Mouse (Mus musculus) brain, embryonic 14.5 days (tissue): ENCODE results near the gene Galnt11. TPM values are rescaled to one million over a fixed set of nuclear protein-coding genes. Genes with fewer than 3 reads are reported as not detected.
"Not testable (repeated sequence)": the region's sequence is repeated elsewhere in the genome, so short reads cannot be mapped to it uniquely, and the experiment has no call there.

Source experiments
- DNase-seq: peaks from one replicate; pipeline ENCODE4 v3.0.0-alpha.2; 2011; ENCODE audit warnings: low read depth
- CTCF ChIP-seq: fragments of 200-500 bp; IDR thresholded peaks from 2 replicates; pipeline ENCODE4 v1.5.1; 2012; ENCODE audit warnings: inconsistent platforms, mild to moderate bottlenecking, moderate library complexity, borderline replicate concordance; ENCODE audit not compliant: insufficient read depth, insufficient read length; ENCODE audit errors: extremely low read depth
- POLR2A ChIP-seq: fragments of 200-500 bp; IDR thresholded peaks from 2 replicates; pipeline ENCODE4 v1.6.1; 2012; ENCODE audit warnings: mild to moderate bottlenecking, inconsistent platforms, borderline replicate concordance; ENCODE audit not compliant: poor library complexity, insufficient read depth, insufficient read length, severe bottlenecking; ENCODE audit errors: extremely low read depth
- polyA plus RNA-seq: library from polyadenylated mRNA; depleted of rRNA; stranded (reverse); fragments of >200 nt; gene quantifications from 2 replicates; pipeline ENCODE4 v1.2.3, GENCODE M21; 2012; rRNA removed

Galnt11 gene
- 39.0 and 39.2 TPM in 2 replicates for polyA plus RNA-seq

GRCm38 (mm10) chr5:25221604-25222003 lies at the start of gene Galnt11:
Galnt11 (plus strand) TSS chr5:25221904.
- TF ChIP-seq POLR2A = no peak
- TF ChIP-seq CTCF = no peak
- DNase-seq = no peak

GRCm38 (mm10) chr5:25177937-25178336 lies 43.8 kb upstream of the Galnt11 start:
- DNase-seq = not testable (repeated sequence)

- DNase-seq = not testable (repeated sequence)
Measured at GRCm38 (mm10) chr5:25178543-25178942, 43.2 kb upstream of the Galnt11 start.

GRCm38 (mm10) chr5:25179284-25179683 lies 42.4 kb upstream of the Galnt11 start:
- no peak for DNase-seq
- TF ChIP-seq CTCF (no peak), POLR2A (no peak)

GRCm38 (mm10) chr5:25179936-25180488 lies 41.7 kb upstream of the Galnt11 start:
- TF ChIP-seq POLR2A (no peak), CTCF (no peak)
- no peak for DNase-seq

- TF ChIP-seq CTCF = no peak
- no peak for TF ChIP-seq POLR2A
- no peak for DNase-seq
Measured at GRCm38 (mm10) chr5:25181004-25181531, 40.6 kb upstream of the Galnt11 start, which contains the start of gene Galntl5. Galntl5 (plus strand) TSS chr5:25181460.

- TF ChIP-seq POLR2A (no peak), CTCF (no peak)
- DNase-seq = no peak
Measured at GRCm38 (mm10) chr5:25183595-25183994, 38.1 kb upstream of the Galnt11 start.

GRCm38 (mm10) chr5:25184594-25184993 lies 37.1 kb upstream of the Galnt11 start:
- DNase-seq = no peak
- TF ChIP-seq POLR2A (no peak), CTCF (no peak)

- no peak for DNase-seq
- TF ChIP-seq CTCF (no peak), POLR2A (no peak)
Measured at GRCm38 (mm10) chr5:25187727-25188126, 34.0 kb upstream of the Galnt11 start.

GRCm38 (mm10) chr5:25188802-25189201 lies 32.9 kb upstream of the Galnt11 start:
- TF ChIP-seq CTCF (peak; percentile 46; the same call in 1 of the 2 replicates), POLR2A (no peak)
- peak; percentile 4 for DNase-seq

- DNase-seq = no peak
- TF ChIP-seq CTCF (no peak), POLR2A (no peak)
Measured at GRCm38 (mm10) chr5:25190521-25190920, 31.2 kb upstream of the Galnt11 start.

DNA sequence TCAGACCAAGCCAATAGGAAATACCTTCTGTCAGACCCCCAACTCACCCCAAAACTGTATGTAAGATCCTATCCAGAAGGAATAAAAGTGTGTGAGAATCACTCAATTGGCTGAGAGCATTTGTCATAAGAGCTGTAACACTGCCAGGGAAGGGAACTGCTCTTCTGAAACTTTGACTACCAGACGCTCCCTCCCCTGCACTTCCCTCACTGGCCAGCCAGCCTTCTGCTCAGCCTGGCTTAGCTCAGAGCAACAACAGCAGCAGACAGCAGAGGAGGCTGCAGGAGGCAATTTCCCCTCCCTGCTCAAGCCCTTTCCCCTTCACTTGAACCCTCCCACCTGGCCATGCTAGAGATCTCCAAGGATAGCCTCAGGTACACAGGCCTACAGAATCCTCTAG lies 9.8 kb upstream of the Galnt11 start:
- no peak for TF ChIP-seq POLR2A
- no peak for TF ChIP-seq CTCF
- DNase-seq = no peak

GRCm38 (mm10) chr5:25213216-25213615 lies 8.5 kb upstream of the Galnt11 start:
- DNase-seq = not testable (repeated sequence)

GRCm38 (mm10) chr5:25215006-25215405 lies 6.7 kb upstream of the Galnt11 start:
- TF ChIP-seq CTCF = no peak
- no peak for TF ChIP-seq POLR2A
- DNase-seq = no peak

DNA sequence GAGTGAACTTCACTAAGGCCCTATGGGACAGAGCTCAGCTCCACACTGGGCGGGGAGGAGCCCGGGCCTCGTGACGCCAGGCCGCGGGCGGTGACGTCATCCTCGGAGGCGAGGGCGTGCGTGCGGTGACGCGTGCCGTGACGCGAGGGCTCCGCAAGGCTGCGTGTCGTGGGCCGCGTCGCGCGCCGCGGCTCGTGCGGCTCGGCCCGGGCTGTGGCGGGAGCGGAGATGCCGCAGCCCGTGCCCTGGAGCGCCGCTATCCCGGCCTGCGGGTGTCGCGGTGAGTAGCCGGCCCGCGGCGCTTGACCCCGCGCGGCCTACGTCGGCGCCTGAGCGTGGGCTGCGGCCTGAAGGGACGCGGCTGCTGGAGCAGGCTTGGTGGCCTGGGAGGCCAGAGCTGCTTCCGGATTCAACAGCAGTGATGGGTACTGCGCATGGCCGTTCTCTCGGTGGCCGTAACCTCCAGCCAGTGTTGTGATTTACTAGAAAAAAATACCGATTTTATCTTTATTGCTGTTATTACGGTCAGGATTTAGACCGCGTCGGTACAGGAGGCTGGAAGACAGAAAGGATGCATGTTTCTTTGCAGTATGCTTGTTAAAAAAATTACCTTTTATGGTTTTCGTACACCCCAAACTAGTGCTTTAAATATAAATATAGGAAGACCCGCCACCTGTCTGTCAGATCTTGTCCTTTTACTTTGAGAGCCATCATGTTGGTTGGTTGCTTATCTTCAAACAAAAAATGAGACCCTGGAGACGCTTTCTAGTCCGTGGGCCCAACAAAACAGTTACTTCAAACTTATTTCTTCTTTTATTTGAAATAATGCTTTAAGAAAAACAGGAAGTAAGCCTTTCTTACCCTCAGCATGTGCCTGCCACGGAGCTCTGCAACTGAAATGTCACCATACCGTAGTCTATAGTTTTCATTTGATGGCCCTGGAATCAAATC lies 1.3 kb downstream of the Galnt11 start, which contains the start of gene E130116L18Rik:
TSS of gene E130116L18Rik (minus strand) at position 402 of the 951 bp plus-strand sequence.
- TF ChIP-seq POLR2A (peak; percentile 93), CTCF (no peak)
- peak; percentile 92 for DNase-seq

- DNase-seq = not testable (repeated sequence)
Measured at GRCm38 (mm10) chr5:25224377-25224776, 2.7 kb downstream of the Galnt11 start.
